Mouse (Mus musculus): ENCODE results near the gene Pkp4. TPM values are rescaled to one million over a fixed set of nuclear protein-coding genes. Genes with fewer than 3 reads are reported as not detected.

Pkp4 gene
- polyA plus RNA-seq, 1 experiment from 2014 or later: 23.5 TPM

- Histone ChIP-seq H3K36me3 (ENCODE audit: insufficient read depth, low read length) (no peaks in the 10 kb centered on the region), H3K4me2 (replicated peaks; ENCODE audit: low read depth, low read length) (no peak overlapping the region), H3K27me3 (ENCODE audit: insufficient read depth, low read length) (no peaks in the 10 kb centered on the region), H3K4me3 (ENCODE audit: low read length) (no peak overlapping the region), H3K9ac (replicated peaks; ENCODE audit: low read length) (no peak overlapping the region), H3K4me1 (ENCODE audit: insufficient read depth, low read length) (peaks cover 8% of the 10 kb centered on the region), H3K27ac (ENCODE audit: low read length) (no peak overlapping the region), H3K9me3 (ENCODE audit: low read length) (no peaks in the 10 kb centered on the region)
- ATAC-seq (ENCODE audit: low FRiP score, low TSS enrichment): no peak
- WGBS: 81% methylated on average over 1 of the region's 1 CpGs
Measured at GRCm38 (mm10) chr2:59396555-59396954, 235.9 kb downstream of the Pkp4 start.

DNA sequence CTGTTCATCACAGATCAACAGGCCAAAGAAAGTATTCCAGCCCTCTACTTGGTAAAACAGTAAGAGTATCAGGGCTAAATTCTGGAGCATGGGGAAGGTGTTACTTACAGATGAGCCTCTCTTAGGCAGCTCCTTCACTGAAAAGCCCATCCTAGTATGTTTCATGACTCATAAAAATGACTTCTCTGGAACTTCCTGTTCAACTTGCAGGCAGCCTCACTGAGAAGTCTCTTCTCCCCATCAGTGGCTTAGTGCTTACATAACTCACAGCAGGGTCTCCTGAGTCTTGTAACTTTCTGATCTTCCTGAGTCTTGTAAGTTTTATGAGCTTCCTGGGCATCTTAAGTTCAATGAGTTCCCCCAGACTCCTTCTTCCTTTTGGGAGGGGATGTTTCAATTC lies 236.9 kb downstream of the Pkp4 start:
- H3K4me2 ChIP-seq (replicated peaks; ENCODE audit: low read depth, low read length): no peak overlapping the region
- no peaks in the 10 kb centered on the region for H3K27me3 ChIP-seq (ENCODE audit: insufficient read depth, low read length)
- H3K4me3 ChIP-seq (ENCODE audit: low read length): no peak overlapping the region
- ATAC-seq (ENCODE audit: low FRiP score, low TSS enrichment): no peak
- no peaks in the 10 kb centered on the region for H3K9me3 ChIP-seq (ENCODE audit: low read length)
- peaks cover 16% of the 10 kb centered on the region for H3K4me1 ChIP-seq (ENCODE audit: insufficient read depth, low read length)
- no peak overlapping the region for H3K9ac ChIP-seq (replicated peaks; ENCODE audit: low read length)
- H3K27ac ChIP-seq (ENCODE audit: low read length): no peak overlapping the region
- H3K36me3 ChIP-seq (ENCODE audit: insufficient read depth, low read length): no peaks in the 10 kb centered on the region

DNA sequence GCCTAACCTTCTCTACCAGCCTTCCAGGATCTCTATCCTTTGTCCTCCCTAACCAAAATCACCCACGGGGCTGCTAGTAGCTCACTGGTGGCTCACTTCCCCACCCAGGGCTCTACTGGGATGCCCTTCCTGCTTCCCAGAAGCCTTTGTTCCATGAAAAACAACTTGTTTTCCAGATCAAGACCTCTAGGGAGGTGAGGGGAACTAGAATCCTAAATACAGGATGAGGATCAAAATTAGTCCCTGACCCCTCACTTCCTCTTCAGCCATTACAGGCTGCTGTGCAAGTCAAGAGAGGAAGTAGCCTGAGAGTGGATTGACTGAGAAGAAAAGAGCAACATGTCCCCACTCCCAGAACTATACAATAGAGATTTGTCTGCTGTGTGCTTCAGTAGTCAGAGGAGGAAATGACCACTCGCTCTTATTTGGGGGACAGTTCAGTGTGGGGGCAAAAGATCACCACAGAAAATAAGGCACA lies 240.3 kb downstream of the Pkp4 start:
- H3K4me1 ChIP-seq (ENCODE audit: insufficient read depth, low read length): peaks cover 18% of the 10 kb centered on the region
- H3K36me3 ChIP-seq (ENCODE audit: insufficient read depth, low read length): no peaks in the 10 kb centered on the region
- no peaks in the 10 kb centered on the region for H3K27me3 ChIP-seq (ENCODE audit: insufficient read depth, low read length)
- H3K9ac ChIP-seq (replicated peaks; ENCODE audit: low read length): no peak overlapping the region
- ATAC-seq (ENCODE audit: low FRiP score, low TSS enrichment): no peak
- H3K9me3 ChIP-seq (ENCODE audit: low read length): no peaks in the 10 kb centered on the region
- no peak overlapping the region for H3K4me2 ChIP-seq (replicated peaks; ENCODE audit: low read depth, low read length)
- no peak overlapping the region for H3K4me3 ChIP-seq (ENCODE audit: low read length)
- WGBS: 45% methylated on average over 2 of the region's 2 CpGs
- peak overlapping the region; percentile 78 for H3K27ac ChIP-seq (ENCODE audit: low read length)

GRCm38 (mm10) chr2:59401841-59402461 lies 241.3 kb downstream of the Pkp4 start:
- Histone ChIP-seq H3K4me2 (replicated peaks; ENCODE audit: low read depth, low read length) (no peak overlapping the region), H3K9ac (replicated peaks; ENCODE audit: low read length) (no peak overlapping the region), H3K4me1 (ENCODE audit: insufficient read depth, low read length) (peaks cover 18% of the 10 kb centered on the region), H3K27me3 (ENCODE audit: insufficient read depth, low read length) (no peaks in the 10 kb centered on the region), H3K27ac (ENCODE audit: low read length) (peak overlapping the region; percentile 78), H3K9me3 (ENCODE audit: low read length) (no peaks in the 10 kb centered on the region), H3K36me3 (ENCODE audit: insufficient read depth, low read length) (no peaks in the 10 kb centered on the region), H3K4me3 (ENCODE audit: low read length) (no peak overlapping the region)
- WGBS: 19% methylated on average over 8 of the region's 8 CpGs
- peak; percentile 81 for ATAC-seq (ENCODE audit: low FRiP score, low TSS enrichment)

- H3K9ac ChIP-seq (replicated peaks; ENCODE audit: low read length): no peak overlapping the region
- H3K4me3 ChIP-seq (ENCODE audit: low read length): no peak overlapping the region
- H3K4me1 ChIP-seq (ENCODE audit: insufficient read depth, low read length): peaks cover 18% of the 10 kb centered on the region
- no peak for ATAC-seq (ENCODE audit: low FRiP score, low TSS enrichment)
- H3K9me3 ChIP-seq (ENCODE audit: low read length): no peaks in the 10 kb centered on the region
- WGBS: 30% methylated on average over 8 of the region's 8 CpGs
- no peak overlapping the region for H3K4me2 ChIP-seq (replicated peaks; ENCODE audit: low read depth, low read length)
- H3K27me3 ChIP-seq (ENCODE audit: insufficient read depth, low read length): no peaks in the 10 kb centered on the region
- no peaks in the 10 kb centered on the region for H3K36me3 ChIP-seq (ENCODE audit: insufficient read depth, low read length)
- no peak overlapping the region for H3K27ac ChIP-seq (ENCODE audit: low read length)
Measured at GRCm38 (mm10) chr2:59404022-59404421, 243.4 kb downstream of the Pkp4 start.

Other genes with a start within 250 kb of the Pkp4 start
- 1.4 and 1.6 TPM in 2 replicates for gene Ccdc148, start 167 bp upstream of the Pkp4 start, polyA plus RNA-seq (2015; fragmentation: Nextera tagmentation; extraction: Ambion mirVana)